Mouse (Mus musculus): ENCODE data around the gene Patj.
"Not testable (repeated sequence)": the region's sequence is repeated elsewhere in the genome, so short reads cannot be mapped to it uniquely, and the experiment has no call there.

The Patj gene

DNA sequence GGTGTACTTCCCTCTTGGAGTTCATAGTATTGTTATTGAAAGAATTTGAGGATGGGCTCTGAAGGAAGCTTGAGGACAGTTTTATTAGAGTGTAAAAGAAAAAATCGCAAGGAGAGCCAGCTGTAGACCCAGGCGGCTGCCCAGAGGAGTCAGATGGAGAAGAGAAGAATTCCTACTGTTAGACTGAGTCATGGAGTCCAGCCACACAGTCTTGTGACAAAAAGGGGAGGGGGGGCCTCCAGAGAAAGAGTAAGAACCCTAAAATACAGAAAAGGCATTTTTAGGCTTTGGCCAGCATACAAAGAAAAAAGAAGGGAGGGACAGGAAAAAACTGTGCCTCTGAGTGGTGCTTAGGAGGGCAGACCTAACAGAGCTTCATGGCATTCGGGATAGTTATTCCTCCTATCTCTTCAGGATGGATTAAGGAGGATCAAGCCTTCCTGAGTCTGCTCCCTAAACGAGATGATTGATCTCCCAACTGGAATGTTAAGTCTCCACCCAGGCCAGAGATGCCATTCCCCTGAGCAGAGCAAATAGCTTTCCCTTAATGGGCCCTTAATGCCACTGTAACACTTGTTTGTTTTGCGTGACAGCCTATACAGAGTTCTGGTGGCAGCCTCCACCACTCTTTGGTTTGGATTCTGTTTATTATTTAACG lies 5.5 kb downstream of the Patj start:
- no peaks in the 10 kb centered on the region for H3K27me3 ChIP-seq (ENCODE audit: insufficient read depth, low read length)
- H3K36me3 ChIP-seq (ENCODE audit: insufficient read depth, low read length), result no peaks in the 10 kb centered on the region
- H3K9me3 ChIP-seq (ENCODE audit: low read length), result no peaks in the 10 kb centered on the region
- H3K4me3 ChIP-seq (replicated peaks; ENCODE audit: low read length), result no peak overlapping the region
- TF ChIP-seq POU5F1 (IDR thresholded peaks at IDR 0.05; ENCODE audit: borderline replicate concordance, low read length) (no peak), CTCF (conservative IDR thresholded peaks at IDR 0.05; ENCODE audit: low read length) (no peak), NANOG (IDR thresholded peaks at IDR 0.05; ENCODE audit: borderline replicate concordance, low read length) (no peak)
- H3K4me1 ChIP-seq (replicated peaks; ENCODE audit: low read depth, low read length), result peaks cover 22% of the 10 kb centered on the region

DNA sequence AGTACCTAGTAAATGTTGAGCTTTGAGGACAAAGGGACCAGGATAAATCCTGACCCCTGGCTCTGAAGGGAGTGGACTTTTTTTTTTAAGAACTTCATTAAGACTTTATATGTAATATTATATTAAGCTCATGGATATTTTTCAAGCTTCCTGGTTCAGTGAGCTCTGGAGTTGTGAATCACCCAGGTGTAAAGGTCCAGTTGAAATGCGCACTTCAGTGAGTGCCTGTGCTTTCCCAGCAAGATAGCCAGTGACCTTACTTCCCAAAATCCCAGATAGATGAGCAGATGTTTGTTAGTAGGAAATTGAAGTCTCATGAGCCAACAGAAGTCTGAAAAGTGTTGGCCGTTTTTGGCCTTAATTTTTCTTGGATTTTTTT lies 6.0 kb downstream of the Patj start:
- H3K27me3 ChIP-seq (ENCODE audit: insufficient read depth, low read length), result no peaks in the 10 kb centered on the region
- H3K4me3 ChIP-seq (replicated peaks; ENCODE audit: low read length), result no peak overlapping the region
- H3K9me3 ChIP-seq (ENCODE audit: low read length), result no peaks in the 10 kb centered on the region
- H3K36me3 ChIP-seq (ENCODE audit: insufficient read depth, low read length), result no peaks in the 10 kb centered on the region
- peaks cover 18% of the 10 kb centered on the region for H3K4me1 ChIP-seq (replicated peaks; ENCODE audit: low read depth, low read length)
- TF ChIP-seq POU5F1 (IDR thresholded peaks at IDR 0.05; ENCODE audit: borderline replicate concordance, low read length) (no peak), NANOG (IDR thresholded peaks at IDR 0.05; ENCODE audit: borderline replicate concordance, low read length) (no peak)

DNA sequence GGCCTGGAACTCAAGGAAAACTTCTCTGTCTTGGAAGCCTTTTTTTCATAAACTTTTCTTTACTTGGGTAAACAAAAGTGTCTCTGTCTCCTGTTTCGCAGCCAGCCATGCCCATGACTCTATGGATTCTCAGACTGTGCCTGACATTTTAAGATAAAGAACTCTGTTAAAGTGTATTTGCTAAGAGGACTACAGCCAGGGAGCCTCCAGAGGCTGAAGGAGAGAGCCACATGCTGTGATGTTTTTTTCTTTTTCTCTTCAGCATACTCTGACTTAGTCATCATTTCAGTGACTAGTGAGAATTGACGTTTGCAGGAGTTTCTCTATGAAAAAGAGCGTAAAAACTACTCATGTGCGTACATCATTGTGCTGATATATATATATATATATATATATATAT lies 7.9 kb downstream of the Patj start:
- Histone ChIP-seq H3K4me3 (replicated peaks; ENCODE audit: low read length) (no peak overlapping the region), H3K9me3 (ENCODE audit: low read length) (no peaks in the 10 kb centered on the region), H3K4me1 (replicated peaks; ENCODE audit: low read depth, low read length) (peaks cover 5% of the 10 kb centered on the region; the same call in 1 of the 2 replicates), H3K27me3 (ENCODE audit: insufficient read depth, low read length) (no peaks in the 10 kb centered on the region), H3K36me3 (ENCODE audit: insufficient read depth, low read length) (no peaks in the 10 kb centered on the region)
- TF ChIP-seq NANOG (IDR thresholded peaks at IDR 0.05; ENCODE audit: borderline replicate concordance, low read length) (no peak), CTCF (conservative IDR thresholded peaks at IDR 0.05; ENCODE audit: low read length) (no peak), POU5F1 (IDR thresholded peaks at IDR 0.05; ENCODE audit: borderline replicate concordance, low read length) (no peak)

DNA sequence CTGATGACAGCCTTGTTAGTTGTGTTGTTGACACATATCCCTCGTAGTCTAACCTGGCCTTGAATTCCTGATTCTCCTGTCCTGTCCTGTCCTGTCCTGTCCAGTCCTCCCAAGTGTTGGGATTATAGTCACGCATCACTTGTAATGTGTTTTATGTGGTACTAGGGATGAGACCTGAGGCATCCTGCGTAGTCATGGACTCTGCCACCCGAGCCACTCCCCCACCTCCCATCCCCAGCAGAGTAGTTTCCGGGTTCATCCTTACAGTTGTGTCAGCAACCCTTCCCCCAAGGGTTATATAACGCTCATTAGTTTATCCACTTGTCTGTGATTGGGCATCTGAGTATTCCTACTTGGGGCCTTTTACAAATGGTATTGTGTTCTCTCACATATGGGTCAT lies 8.8 kb downstream of the Patj start:
- H3K27me3 ChIP-seq (ENCODE audit: insufficient read depth, low read length), result no peaks in the 10 kb centered on the region
- H3K9me3 ChIP-seq (ENCODE audit: low read length), result no peaks in the 10 kb centered on the region
- TF ChIP-seq CTCF (conservative IDR thresholded peaks at IDR 0.05; ENCODE audit: low read length) (no peak), NANOG (IDR thresholded peaks at IDR 0.05; ENCODE audit: borderline replicate concordance, low read length) (no peak), POU5F1 (IDR thresholded peaks at IDR 0.05; ENCODE audit: borderline replicate concordance, low read length) (no peak)
- no peaks in the 10 kb centered on the region for H3K36me3 ChIP-seq (ENCODE audit: insufficient read depth, low read length)
- peaks cover 5% of the 10 kb centered on the region; the same call in 1 of the 2 replicates for H3K4me1 ChIP-seq (replicated peaks; ENCODE audit: low read depth, low read length)
- no peak overlapping the region for H3K4me3 ChIP-seq (replicated peaks; ENCODE audit: low read length)

GRCm38 (mm10) chr4:98408455-98408854 lies 12.9 kb downstream of the Patj start:
- Histone ChIP-seq H3K36me3 (ENCODE audit: insufficient read depth, low read length) (no peaks in the 10 kb centered on the region; the same call in 1 of the 2 replicates), H3K9me3 (ENCODE audit: low read length) (peaks cover 9% of the 10 kb centered on the region; the same call in 1 of the 2 replicates), H3K4me1 (replicated peaks; ENCODE audit: low read depth, low read length) (no peaks in the 10 kb centered on the region), H3K4me3 (replicated peaks; ENCODE audit: low read length) (no peak overlapping the region), H3K27me3 (ENCODE audit: insufficient read depth, low read length) (no peaks in the 10 kb centered on the region)
- no peak for TF ChIP-seq CTCF (conservative IDR thresholded peaks at IDR 0.05; ENCODE audit: low read length)
- TF ChIP-seq POU5F1 (IDR thresholded peaks at IDR 0.05; ENCODE audit: borderline replicate concordance, low read length), result no peak
- TF ChIP-seq NANOG (IDR thresholded peaks at IDR 0.05; ENCODE audit: borderline replicate concordance, low read length), result no peak

GRCm38 (mm10) chr4:98415150-98415549 lies 19.6 kb downstream of the Patj start:
- H3K27me3 ChIP-seq (ENCODE audit: insufficient read depth, low read length); H3K36me3 ChIP-seq (ENCODE audit: insufficient read depth, low read length); H3K9me3 ChIP-seq (ENCODE audit: low read length); H3K4me3 ChIP-seq (replicated peaks; ENCODE audit: low read length); H3K4me1 ChIP-seq (replicated peaks; ENCODE audit: low read depth, low read length): not testable (repeated sequence)

DNA sequence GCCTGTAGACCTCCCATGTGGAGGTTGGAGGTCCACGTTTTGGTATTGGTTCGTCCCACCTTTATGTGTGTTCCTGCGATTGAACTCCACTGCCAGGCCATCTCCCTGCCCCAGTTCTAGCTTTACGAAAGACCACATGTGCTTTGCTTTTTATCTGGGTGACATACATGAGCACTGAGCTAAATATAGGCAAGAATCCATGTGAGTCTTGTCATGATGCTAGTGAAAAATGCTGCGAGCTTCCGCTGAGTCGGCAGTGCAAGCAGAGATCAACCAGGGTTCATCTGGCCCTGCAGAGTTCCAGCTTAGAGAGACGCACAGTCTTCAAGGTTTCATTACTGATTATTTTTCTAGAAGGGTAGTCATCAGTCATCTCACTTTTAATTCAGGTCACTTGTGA lies 32.8 kb downstream of the Patj start:
- Histone ChIP-seq H3K27me3 (ENCODE audit: insufficient read depth, low read length) (no peaks in the 10 kb centered on the region), H3K36me3 (ENCODE audit: insufficient read depth, low read length) (no peaks in the 10 kb centered on the region), H3K4me3 (replicated peaks; ENCODE audit: low read length) (no peak overlapping the region), H3K9me3 (ENCODE audit: low read length) (no peaks in the 10 kb centered on the region), H3K4me1 (replicated peaks; ENCODE audit: low read depth, low read length) (no peaks in the 10 kb centered on the region)
- TF ChIP-seq POU5F1 (IDR thresholded peaks at IDR 0.05; ENCODE audit: borderline replicate concordance, low read length) (no peak), NANOG (IDR thresholded peaks at IDR 0.05; ENCODE audit: borderline replicate concordance, low read length) (no peak), CTCF (conservative IDR thresholded peaks at IDR 0.05; ENCODE audit: low read length) (no peak)

GRCm38 (mm10) chr4:98435641-98436457 lies 40.3 kb downstream of the Patj start:
- Histone ChIP-seq H3K36me3 (ENCODE audit: insufficient read depth, low read length) (no peaks in the 10 kb centered on the region), H3K27me3 (ENCODE audit: insufficient read depth, low read length) (no peaks in the 10 kb centered on the region), H3K4me1 (replicated peaks; ENCODE audit: low read depth, low read length) (peaks cover 3% of the 10 kb centered on the region; the same call in 1 of the 2 replicates), H3K4me3 (replicated peaks; ENCODE audit: low read length) (no peak overlapping the region), H3K9me3 (ENCODE audit: low read length) (no peaks in the 10 kb centered on the region)
- TF ChIP-seq NANOG (IDR thresholded peaks at IDR 0.05; ENCODE audit: borderline replicate concordance, low read length), result no peak
- TF ChIP-seq CTCF (conservative IDR thresholded peaks at IDR 0.05; ENCODE audit: low read length), result no peak
- no peak for TF ChIP-seq POU5F1 (IDR thresholded peaks at IDR 0.05; ENCODE audit: borderline replicate concordance, low read length)

Data from E14TG2a.4 (cell line).